Mouse (Mus musculus): Measurements from ENCODE around the gene Tnf. TPM values are rescaled to one million over a fixed set of nuclear protein-coding genes. Genes with fewer than 3 reads are reported as not detected.

Gene Tnf
- total and polyA plus RNA-seq, 2 experiments from 2014 or later: 0.09 to 0.52 TPM

GRCm38 (mm10) chr17:35152121-35152520, 49.7 kb downstream of the Tnf start:
- Histone ChIP-seq H3K4me2 (ENCODE audit: low read depth, low read length) (no peak overlapping the region), H3K4me3 (ENCODE audit: low read length) (no peak overlapping the region), H3K9ac (replicated peaks; ENCODE audit: low read length) (no peak overlapping the region), H3K4me1 (ENCODE audit: insufficient read depth, low read length) (no peaks in the 10 kb centered on the region), H3K9me3 (ENCODE audit: low read length) (no peaks in the 10 kb centered on the region), H3K27ac (no peak overlapping the region), H3K36me3 (ENCODE audit: insufficient read depth, low read length) (peaks cover 83% of the 10 kb centered on the region), H3K27me3 (ENCODE audit: insufficient read depth, low read length) (no peaks in the 10 kb centered on the region)
- whole genome bisulfite sequencing: 95% methylated on average over 4 of the region's 4 CpGs
- ATAC-seq (no peak), DNase-seq (ENCODE audit: low spot score) (no peak)
- no peak for TF ChIP-seq CTCF (IDR thresholded peaks at IDR 0.05; ENCODE audit: low read depth)

Small RNA genes lying within 50 kb of the gene (microRNA-seq; reads per million reads assigned to microRNA genes)
- 0 reads per million in 2 experiments for gene Mir6973a
- gene Mir6974: 0 to 0.36 reads per million in 2 experiments
- gene Mir6975: 0.36 to 3.0 reads per million in 2 experiments
- gene Mir8094: 0 to 0.35 reads per million in 2 experiments

Other genes with a start within 250 kb of the Tnf start
Only the 30 nearest of the 39 such genes appear.
- gene Sapcd1, start 174.0 kb downstream of the Tnf start, total RNA-seq (2014; rRNA removed): 0.65 and 2.1 TPM in 2 replicates
- 2.4 and 2.7 TPM in 2 replicates for gene Sapcd1, start 174.0 kb downstream of the Tnf start, polyA plus RNA-seq (2015; fragmentation: Nextera tagmentation; extraction: Ambion mirVana)
- 1.1 and 6.4 TPM in 2 replicates for gene Msh5, start 155.3 kb downstream of the Tnf start, total RNA-seq (2014; rRNA removed)
- gene Msh5, start 155.3 kb downstream of the Tnf start, polyA plus RNA-seq (2015; fragmentation: Nextera tagmentation; extraction: Ambion mirVana): 2.2 and 3.1 TPM in 2 replicates
- gene Clic1, start 152.0 kb downstream of the Tnf start, total RNA-seq (2014; rRNA removed): 56.9 and 59.5 TPM in 2 replicates
- 81.9 and 88.5 TPM in 2 replicates for gene Clic1, start 152.0 kb downstream of the Tnf start, polyA plus RNA-seq (2015; fragmentation: Nextera tagmentation; extraction: Ambion mirVana)
- gene Ddah2, start 143.0 kb downstream of the Tnf start, total RNA-seq (2014; rRNA removed): 216 and 228 TPM in 2 replicates
- 322 and 331 TPM in 2 replicates for gene Ddah2, start 143.0 kb downstream of the Tnf start, polyA plus RNA-seq (2015; fragmentation: Nextera tagmentation; extraction: Ambion mirVana)
- gene Ly6g6c, start 136.6 kb downstream of the Tnf start, total RNA-seq (2014; rRNA removed): not detected in 2 replicates
- gene Ly6g6c, start 136.6 kb downstream of the Tnf start, polyA plus RNA-seq (2015; fragmentation: Nextera tagmentation; extraction: Ambion mirVana): not detected in 2 replicates
- gene Mpig6b, start 135.8 kb downstream of the Tnf start, total RNA-seq (2014; rRNA removed): not detected in 2 replicates
- gene Mpig6b, start 135.8 kb downstream of the Tnf start, polyA plus RNA-seq (2015; fragmentation: Nextera tagmentation; extraction: Ambion mirVana): 0.18 TPM in 2 replicates
- not detected in 2 replicates for gene Ly6g6e, start 125.1 kb downstream of the Tnf start, total RNA-seq (2014; rRNA removed)
- 0.44 TPM in 1 of 2 replicates, not detected in the other for gene Ly6g6e, start 125.1 kb downstream of the Tnf start, polyA plus RNA-seq (2015; fragmentation: Nextera tagmentation; extraction: Ambion mirVana)
- gene Ly6g6d, start 123.9 kb downstream of the Tnf start, total RNA-seq (2014; rRNA removed): 0.78 TPM in 1 of 2 replicates, not detected in the other
- 1.3 and 1.9 TPM in 2 replicates for gene Ly6g6d, start 123.9 kb downstream of the Tnf start, polyA plus RNA-seq (2015; fragmentation: Nextera tagmentation; extraction: Ambion mirVana)
- not detected in 2 replicates for gene Ly6g6f, start 116.4 kb downstream of the Tnf start, total RNA-seq (2014; rRNA removed)
- gene Ly6g6f, start 116.4 kb downstream of the Tnf start, polyA plus RNA-seq (2015; fragmentation: Nextera tagmentation; extraction: Ambion mirVana): 0.26 TPM in 1 of 2 replicates, not detected in the other
- gene Abhd16a, start 112.7 kb downstream of the Tnf start, total RNA-seq (2014; rRNA removed): 129 and 158 TPM in 2 replicates
- gene Abhd16a, start 112.7 kb downstream of the Tnf start, polyA plus RNA-seq (2015; fragmentation: Nextera tagmentation; extraction: Ambion mirVana): 121 TPM in 2 replicates
- not detected in 2 replicates for gene Ly6g5c, start 93.7 kb downstream of the Tnf start, total RNA-seq (2014; rRNA removed)
- gene Ly6g5c, start 93.7 kb downstream of the Tnf start, polyA plus RNA-seq (2015; fragmentation: Nextera tagmentation; extraction: Ambion mirVana): not detected in 2 replicates
- gene Ly6g5b, start 86.6 kb downstream of the Tnf start, total RNA-seq (2014; rRNA removed): 1.7 and 2.0 TPM in 2 replicates
- 0.76 and 1.2 TPM in 2 replicates for gene Ly6g5b, start 86.6 kb downstream of the Tnf start, polyA plus RNA-seq (2015; fragmentation: Nextera tagmentation; extraction: Ambion mirVana)
- gene Gpank1, start 80.6 kb downstream of the Tnf start, total RNA-seq (2014; rRNA removed): 13.1 and 14.1 TPM in 2 replicates
- 18.1 and 19.1 TPM in 2 replicates for gene Gpank1, start 80.6 kb downstream of the Tnf start, polyA plus RNA-seq (2015; fragmentation: Nextera tagmentation; extraction: Ambion mirVana)
- gene Csnk2b, start 80.0 kb downstream of the Tnf start, total RNA-seq (2014; rRNA removed): 257 and 289 TPM in 2 replicates
- gene Csnk2b, start 80.0 kb downstream of the Tnf start, polyA plus RNA-seq (2015; fragmentation: Nextera tagmentation; extraction: Ambion mirVana): 332 and 350 TPM in 2 replicates
- gene D17H6S53E, start 75.6 kb downstream of the Tnf start, total RNA-seq (2014; rRNA removed): 14.0 and 29.7 TPM in 2 replicates
- 9.4 and 11.6 TPM in 2 replicates for gene D17H6S53E, start 75.6 kb downstream of the Tnf start, polyA plus RNA-seq (2015; fragmentation: Nextera tagmentation; extraction: Ambion mirVana)
- 0.37 TPM in 1 of 2 replicates, not detected in the other for gene Apom, start 70.0 kb downstream of the Tnf start, total RNA-seq (2014; rRNA removed)
- gene Apom, start 70.0 kb downstream of the Tnf start, polyA plus RNA-seq (2015; fragmentation: Nextera tagmentation; extraction: Ambion mirVana): 0.35 TPM in 1 of 2 replicates, not detected in the other
- gene Bag6, start 66.8 kb downstream of the Tnf start, total RNA-seq (2014; rRNA removed): 320 and 368 TPM in 2 replicates
- gene Bag6, start 66.8 kb downstream of the Tnf start, polyA plus RNA-seq (2015; fragmentation: Nextera tagmentation; extraction: Ambion mirVana): 50.0 and 55.8 TPM in 2 replicates
- gene Prrc2a, start 37.1 kb downstream of the Tnf start, total RNA-seq (2014; rRNA removed): 218 and 223 TPM in 2 replicates
- gene Prrc2a, start 37.1 kb downstream of the Tnf start, polyA plus RNA-seq (2015; fragmentation: Nextera tagmentation; extraction: Ambion mirVana): 92.6 and 99.2 TPM in 2 replicates
- 0.21 and 2.4 TPM in 2 replicates for gene Aif1, start 25.9 kb downstream of the Tnf start, total RNA-seq (2014; rRNA removed)
- gene Aif1, start 25.9 kb downstream of the Tnf start, polyA plus RNA-seq (2015; fragmentation: Nextera tagmentation; extraction: Ambion mirVana): 9.5 and 10.9 TPM in 2 replicates
- gene Lst1, start 13.6 kb downstream of the Tnf start, total RNA-seq (2014; rRNA removed): 10.8 and 25.0 TPM in 2 replicates
- 8.0 and 8.7 TPM in 2 replicates for gene Lst1, start 13.6 kb downstream of the Tnf start, polyA plus RNA-seq (2015; fragmentation: Nextera tagmentation; extraction: Ambion mirVana)
- 1.6 TPM in 1 of 2 replicates, not detected in the other for gene Ltb, start 7.6 kb downstream of the Tnf start, total RNA-seq (2014; rRNA removed)
- 1.2 and 1.8 TPM in 2 replicates for gene Ltb, start 7.6 kb downstream of the Tnf start, polyA plus RNA-seq (2015; fragmentation: Nextera tagmentation; extraction: Ambion mirVana)
- 0.47 TPM in 1 of 2 replicates, not detected in the other for gene Lta, start 3.3 kb upstream of the Tnf start, total RNA-seq (2014; rRNA removed)
- gene Lta, start 3.3 kb upstream of the Tnf start, polyA plus RNA-seq (2015; fragmentation: Nextera tagmentation; extraction: Ambion mirVana): 0.85 and 1.3 TPM in 2 replicates
- gene Gm16181, start 18.8 kb upstream of the Tnf start, total RNA-seq (2014; rRNA removed): not detected in 2 replicates
- 0.40 TPM in 1 of 2 replicates, not detected in the other for gene Gm16181, start 18.8 kb upstream of the Tnf start, polyA plus RNA-seq (2015; fragmentation: Nextera tagmentation; extraction: Ambion mirVana)
- 91.0 and 114 TPM in 2 replicates for gene Atp6v1g2, start 31.7 kb upstream of the Tnf start, total RNA-seq (2014; rRNA removed)
- gene Atp6v1g2, start 31.7 kb upstream of the Tnf start, polyA plus RNA-seq (2015; fragmentation: Nextera tagmentation; extraction: Ambion mirVana): 180 and 183 TPM in 2 replicates
- gene Nfkbil1, start 33.8 kb upstream of the Tnf start, total RNA-seq (2014; rRNA removed): 15.5 and 15.9 TPM in 2 replicates
- gene Nfkbil1, start 33.8 kb upstream of the Tnf start, polyA plus RNA-seq (2015; fragmentation: Nextera tagmentation; extraction: Ambion mirVana): 11.4 and 12.9 TPM in 2 replicates
- gene Ddx39b, start 39.7 kb upstream of the Tnf start, total RNA-seq (2014; rRNA removed): 259 and 266 TPM in 2 replicates
- 326 and 341 TPM in 2 replicates for gene Ddx39b, start 39.7 kb upstream of the Tnf start, polyA plus RNA-seq (2015; fragmentation: Nextera tagmentation; extraction: Ambion mirVana)
- 74.3 and 83.8 TPM in 2 replicates for gene H2-D1, start 60.7 kb upstream of the Tnf start, total RNA-seq (2014; rRNA removed)
- 141 and 146 TPM in 2 replicates for gene H2-D1, start 60.7 kb upstream of the Tnf start, polyA plus RNA-seq (2015; fragmentation: Nextera tagmentation; extraction: Ambion mirVana)
- 0.42 and 0.68 TPM in 2 replicates for gene H2-Q1, start 118.4 kb upstream of the Tnf start, total RNA-seq (2014; rRNA removed)
- gene H2-Q1, start 118.4 kb upstream of the Tnf start, polyA plus RNA-seq (2015; fragmentation: Nextera tagmentation; extraction: Ambion mirVana): 1.4 and 1.5 TPM in 2 replicates
- 9.7 and 17.7 TPM in 2 replicates for gene H2-Q2, start 140.2 kb upstream of the Tnf start, total RNA-seq (2014; rRNA removed)
- 7.8 and 12.7 TPM in 2 replicates for gene H2-Q2, start 140.2 kb upstream of the Tnf start, polyA plus RNA-seq (2015; fragmentation: Nextera tagmentation; extraction: Ambion mirVana)
- gene H2-Q4, start 177.6 kb upstream of the Tnf start, total RNA-seq (2014; rRNA removed): 3.6 and 5.3 TPM in 2 replicates
- gene H2-Q4, start 177.6 kb upstream of the Tnf start, polyA plus RNA-seq (2015; fragmentation: Nextera tagmentation; extraction: Ambion mirVana): 1.2 and 1.9 TPM in 2 replicates